Mouse (Mus musculus): ENCODE data around the gene Gkn1. TPM values are rescaled to one million over a fixed set of nuclear protein-coding genes. Genes with fewer than 3 reads are reported as not detected.
A peak's percentile ranks its signal among the peaks of the same experiment; 100 is the strongest.

The Gkn1 gene
- polyA plus RNA-seq (2012; rRNA removed) (not detected in 2 replicates), polyA plus RNA-seq (2014; fragmentation: Nextera tagmentation; extraction: Ambion mirVana) (not detected in 2 replicates)

GRCm38 (mm10) chr6:87350829-87351228 lies at the start of gene Gkn1:
Gene Gkn1, minus strand, starts transcription at chr6:87350942.
- Histone ChIP-seq H3K27ac (no peak within 1 kb of the TSS), H3K9ac (replicated peaks) (no peak within 1 kb of the TSS), H3K4me3 (ENCODE audit: insufficient read depth in 1 of 2, low read depth in 2 of 2, low read length in 2 of 2) (no peak within 1 kb of the TSS), H3K4me1 (replicated peaks; ENCODE audit: control insufficient read depth in 2 of 2, insufficient read depth in 2 of 2, low read length in 1 of 2) (no peaks in the 10 kb centered on the region), H3K36me3 (replicated peaks; ENCODE audit: control insufficient read depth, insufficient read depth, low read depth) (no peaks in the 10 kb centered on the region), H3K27me3 (ENCODE audit: control insufficient read depth, insufficient read depth, low read length) (no peaks in the 10 kb centered on the region), H3K4me2 (ENCODE audit: low read depth) (no peak within 1 kb of the TSS), H3K9me3 (ENCODE audit: control insufficient read depth, low read length) (no peaks in the 10 kb centered on the region)
- TF ChIP-seq EP300 (IDR thresholded peaks at IDR 0.05; ENCODE audit: low read depth) (no peak), CTCF (IDR thresholded peaks at IDR 0.05; ENCODE audit: low read depth) (no peak)
- DNase-seq (ENCODE audit: low read depth in 3 of 3, low spot score in 3 of 3): no peak
- 63% methylated on average over 8 of the region's 8 CpGs for WGBS (ENCODE audit: insufficient replicate concordance)
- no peak for ATAC-seq (ENCODE audit: insufficient read depth)

GRCm38 (mm10) chr6:87399886-87400566 lies 49.3 kb upstream of the Gkn1 start:
- Histone ChIP-seq H3K4me1 (replicated peaks; ENCODE audit: control insufficient read depth in 2 of 2, insufficient read depth in 2 of 2, low read length in 1 of 2) (peaks cover 0 to 14% of the 10 kb centered on the region in 2 experiments; a peak in 2 of 4 replicates), H3K36me3 (replicated peaks; ENCODE audit: control insufficient read depth, insufficient read depth, low read depth) (no peaks in the 10 kb centered on the region), H3K27me3 (ENCODE audit: control insufficient read depth, insufficient read depth, low read length) (no peaks in the 10 kb centered on the region), H3K4me3 (ENCODE audit: insufficient read depth in 1 of 2, low read depth in 2 of 2, low read length in 2 of 2) (no peak overlapping the region), H3K27ac (no peak overlapping the region), H3K9ac (replicated peaks) (no peak overlapping the region), H3K9me3 (ENCODE audit: control insufficient read depth, low read length) (no peaks in the 10 kb centered on the region), H3K4me2 (ENCODE audit: low read depth) (no peak overlapping the region)
- TF ChIP-seq CTCF (IDR thresholded peaks at IDR 0.05; ENCODE audit: low read depth): no peak
- no peak for TF ChIP-seq EP300 (IDR thresholded peaks at IDR 0.05; ENCODE audit: low read depth)
- WGBS (ENCODE audit: insufficient replicate concordance): 15% methylated on average over 4 of the region's 4 CpGs
- no peak for DNase-seq (ENCODE audit: low read depth in 3 of 3, low spot score in 3 of 3)
- no peak for ATAC-seq (ENCODE audit: insufficient read depth)

GRCm38 (mm10) chr6:87399137-87399536 lies 48.4 kb upstream of the Gkn1 start:
- no peak overlapping the region for H3K4me3 ChIP-seq (ENCODE audit: insufficient read depth in 1 of 2, low read depth in 2 of 2, low read length in 2 of 2)
- H3K4me2 ChIP-seq (ENCODE audit: low read depth): no peak overlapping the region
- ATAC-seq (ENCODE audit: insufficient read depth) (no peak), DNase-seq (ENCODE audit: low read depth in 3 of 3, low spot score in 3 of 3) (peak in 2 of 3 experiments; percentile 33 to 41)
- no peak overlapping the region for H3K9ac ChIP-seq (replicated peaks)
- H3K27ac ChIP-seq: no peak overlapping the region
- H3K9me3 ChIP-seq (ENCODE audit: control insufficient read depth, low read length): no peaks in the 10 kb centered on the region
- H3K36me3 ChIP-seq (replicated peaks; ENCODE audit: control insufficient read depth, insufficient read depth, low read depth): no peaks in the 10 kb centered on the region
- WGBS (ENCODE audit: insufficient replicate concordance): 1% methylated on average over 5 of the region's 5 CpGs
- peaks cover 0 to 14% of the 10 kb centered on the region in 2 experiments; a peak in 2 of 4 replicates for H3K4me1 ChIP-seq (replicated peaks; ENCODE audit: control insufficient read depth in 2 of 2, insufficient read depth in 2 of 2, low read length in 1 of 2)
- no peaks in the 10 kb centered on the region for H3K27me3 ChIP-seq (ENCODE audit: control insufficient read depth, insufficient read depth, low read length)
- TF ChIP-seq CTCF (IDR thresholded peaks at IDR 0.05; ENCODE audit: low read depth): peak; percentile 96
- no peak for TF ChIP-seq EP300 (IDR thresholded peaks at IDR 0.05; ENCODE audit: low read depth)

GRCm38 (mm10) chr6:87394783-87395182 lies 44.0 kb upstream of the Gkn1 start:
- Histone ChIP-seq H3K4me3 (ENCODE audit: insufficient read depth in 1 of 2, low read depth in 2 of 2, low read length in 2 of 2) (no peak overlapping the region), H3K36me3 (replicated peaks; ENCODE audit: control insufficient read depth, insufficient read depth, low read depth) (no peaks in the 10 kb centered on the region), H3K27ac (no peak overlapping the region), H3K4me2 (ENCODE audit: low read depth) (no peak overlapping the region), H3K9me3 (ENCODE audit: control insufficient read depth, low read length) (no peaks in the 10 kb centered on the region), H3K9ac (replicated peaks) (no peak overlapping the region), H3K4me1 (replicated peaks; ENCODE audit: control insufficient read depth in 2 of 2, insufficient read depth in 2 of 2, low read length in 1 of 2) (peaks cover 0 to 9% of the 10 kb centered on the region in 2 experiments; a peak in 3 of 4 replicates), H3K27me3 (ENCODE audit: control insufficient read depth, insufficient read depth, low read length) (no peaks in the 10 kb centered on the region)
- no peak for DNase-seq (ENCODE audit: low read depth in 3 of 3, low spot score in 3 of 3)
- 57% methylated on average over 9 of the region's 9 CpGs for WGBS (ENCODE audit: insufficient replicate concordance)
- TF ChIP-seq EP300 (IDR thresholded peaks at IDR 0.05; ENCODE audit: low read depth): no peak
- TF ChIP-seq CTCF (IDR thresholded peaks at IDR 0.05; ENCODE audit: low read depth): no peak
- ATAC-seq (ENCODE audit: insufficient read depth): no peak

- 0 out of 2 replicates have a peak, but pooled peaks have one; percentile 31 for ATAC-seq (ENCODE audit: insufficient read depth)
- WGBS (ENCODE audit: insufficient replicate concordance): 31% methylated on average over 8 of the region's 8 CpGs
- DNase-seq (ENCODE audit: low read depth in 3 of 3, low spot score in 3 of 3): no peak
Observed at GRCm38 (mm10) chr6:87393466-87394205, 42.9 kb upstream of the Gkn1 start.

More at GRCm38 (mm10) chr6:87393466-87394205, 42.9 kb upstream of the Gkn1 start:
- Histone ChIP-seq H3K9ac (replicated peaks) (no peak overlapping the region), H3K4me3 (ENCODE audit: insufficient read depth in 1 of 2, low read depth in 2 of 2, low read length in 2 of 2) (no peak overlapping the region), H3K4me2 (ENCODE audit: low read depth) (no peak overlapping the region), H3K4me1 (replicated peaks; ENCODE audit: control insufficient read depth in 2 of 2, insufficient read depth in 2 of 2, low read length in 1 of 2) (peaks cover 0 to 13% of the 10 kb centered on the region in 2 experiments; a peak in 3 of 4 replicates), H3K9me3 (ENCODE audit: control insufficient read depth, low read length) (no peaks in the 10 kb centered on the region), H3K27me3 (ENCODE audit: control insufficient read depth, insufficient read depth, low read length) (no peaks in the 10 kb centered on the region), H3K27ac (no peak overlapping the region), H3K36me3 (replicated peaks; ENCODE audit: control insufficient read depth, insufficient read depth, low read depth) (no peaks in the 10 kb centered on the region)
- TF ChIP-seq EP300 (IDR thresholded peaks at IDR 0.05; ENCODE audit: low read depth) (no peak), CTCF (IDR thresholded peaks at IDR 0.05; ENCODE audit: low read depth) (no peak)
